Mouse (Mus musculus): Measurements from ENCODE around the gene Guca1b.
"Not testable (repeated sequence)": the region's sequence is repeated elsewhere in the genome, so short reads cannot be mapped to it uniquely, and the experiment has no call there.

Guca1b gene

DNA sequence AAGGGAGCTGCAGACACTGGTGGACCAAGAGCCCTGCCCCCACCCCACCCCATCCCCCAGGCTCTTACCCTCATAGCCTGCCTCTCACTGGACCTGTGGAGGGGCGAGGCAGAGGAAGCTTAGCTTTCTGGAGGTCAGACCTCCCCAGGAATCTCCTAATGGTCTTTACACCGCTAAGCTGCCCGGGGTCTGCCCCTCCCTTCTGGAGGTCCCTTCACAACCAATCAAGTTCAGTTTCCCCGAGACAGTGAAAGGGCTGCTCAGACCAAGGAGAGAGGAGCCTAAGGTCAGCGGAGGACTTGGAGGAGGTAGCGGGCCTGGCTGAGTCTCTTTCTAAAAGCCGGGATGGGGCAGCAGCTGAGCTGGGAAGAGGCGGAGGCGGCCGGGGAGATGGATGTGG is at the start of gene Guca1b:
TSS of gene Guca1b (plus strand) at position 249 of the 400 bp plus-strand sequence.
- no peak for DNase-seq

- DNase-seq, result no peak
These were observed 42.1 kb upstream of the Guca1b start for GRCm38 (mm10) chr17:47343121-47343520.

GRCm38 (mm10) chr17:47349721-47350319 is 35.4 kb upstream of the Guca1b start:
- DNase-seq, result no peak

DNA sequence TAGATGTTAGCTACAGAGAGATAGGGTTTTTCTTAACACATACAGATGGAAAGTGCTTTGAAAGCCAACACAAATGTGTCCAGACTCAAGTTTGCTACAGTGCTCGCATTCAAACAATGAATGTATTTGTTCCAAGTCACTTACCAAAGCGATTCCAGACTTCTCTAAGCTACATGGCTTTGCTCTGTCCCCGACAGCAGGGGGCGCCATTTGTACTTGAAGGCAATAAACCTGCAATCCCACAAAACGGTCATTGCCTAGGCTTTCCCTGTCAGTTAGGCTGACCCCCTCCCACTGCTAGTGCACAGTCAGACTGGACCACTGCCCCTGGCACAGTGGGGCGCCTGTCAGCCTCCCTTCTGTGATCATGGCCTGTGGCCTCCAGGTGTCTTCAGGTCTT is 25.2 kb upstream of the Guca1b start:
- peak; percentile 24 for DNase-seq

DNA sequence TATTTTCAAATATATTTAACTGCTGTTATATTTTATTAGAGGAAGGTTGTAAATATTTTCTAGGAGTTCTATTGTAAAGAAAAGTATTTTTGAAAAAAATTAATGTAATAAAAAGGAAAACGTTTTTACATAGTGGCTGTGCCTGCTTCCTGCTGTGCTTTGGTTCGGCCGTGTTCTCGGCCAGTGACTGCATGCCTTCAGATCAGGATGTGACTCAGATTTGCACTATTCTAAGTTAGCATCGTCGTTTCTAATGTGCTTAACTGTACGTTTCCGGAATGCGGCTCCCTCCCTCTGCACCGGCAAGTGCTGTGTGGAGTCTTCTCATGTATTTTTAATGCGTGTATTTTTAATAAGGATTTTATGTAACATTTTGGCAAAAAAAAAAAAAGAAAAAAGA is 23.9 kb upstream of the Guca1b start:
- DNase-seq, result no peak

DNA sequence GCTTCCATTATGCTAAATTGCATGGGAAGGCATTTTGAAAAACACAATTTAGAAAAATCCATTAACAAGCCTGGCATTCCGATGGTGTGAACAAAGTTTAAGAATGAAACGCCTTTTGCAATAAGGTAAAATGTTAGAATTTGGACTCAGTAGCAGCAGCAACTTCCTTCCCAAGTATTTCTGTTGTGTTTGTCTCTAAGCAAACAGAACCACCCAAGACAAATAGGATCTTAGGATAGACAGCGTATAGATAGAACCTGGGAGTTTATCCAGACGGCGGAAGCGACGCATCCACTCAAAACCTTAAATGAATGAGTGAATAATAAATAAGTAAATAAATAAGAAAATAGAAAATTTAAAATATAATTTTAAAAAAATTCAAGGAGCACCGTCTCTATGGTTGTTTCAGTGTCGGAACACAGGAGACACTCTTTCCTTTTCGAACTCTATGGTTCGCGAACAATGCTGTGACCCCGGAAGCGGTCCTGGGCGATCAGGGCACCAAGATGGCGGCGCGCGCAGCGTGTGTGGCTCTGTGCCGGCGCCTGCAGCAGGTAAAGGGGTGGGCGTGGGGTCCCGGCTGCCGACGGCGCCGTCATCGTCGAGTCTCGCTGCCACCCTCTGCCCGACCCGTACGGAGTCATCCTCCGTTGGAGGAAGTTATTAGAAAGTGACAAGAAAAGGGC is 16.6 kb upstream of the Guca1b start, which contains the start of gene Mrps10:
TSS of gene Mrps10 (plus strand) at position 487 of the 686 bp plus-strand sequence.
- peak; percentile 90 for DNase-seq

GRCm38 (mm10) chr17:47369087-47369443 is 16.1 kb upstream of the Guca1b start:
- no peak for DNase-seq

DNA sequence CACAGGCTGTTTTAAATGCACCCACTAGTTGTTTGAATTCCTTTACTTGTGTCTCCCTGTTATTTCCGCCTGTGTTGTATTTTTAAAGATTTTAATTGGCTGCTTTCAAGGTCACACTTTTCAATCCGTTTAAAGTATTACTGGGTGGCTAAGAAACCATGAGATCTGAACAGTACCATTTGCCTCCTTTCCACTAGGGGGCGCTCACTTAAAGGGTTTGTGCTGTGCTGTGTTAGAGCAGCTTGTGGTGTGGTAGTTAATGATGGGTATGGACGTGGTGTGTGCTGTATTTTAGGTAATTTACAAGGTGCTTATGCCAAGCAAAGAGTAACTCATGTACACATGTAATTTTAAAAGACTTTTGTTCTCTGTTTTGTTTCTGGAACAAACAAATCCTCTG is 13.7 kb upstream of the Guca1b start:
- DNase-seq, result peak; percentile 49

GRCm38 (mm10) chr17:47373991-47374390 is 11.2 kb upstream of the Guca1b start:
- no peak for DNase-seq

- no peak for DNase-seq
These were observed 8.4 kb upstream of the Guca1b start for GRCm38 (mm10) chr17:47376779-47377280.

DNA sequence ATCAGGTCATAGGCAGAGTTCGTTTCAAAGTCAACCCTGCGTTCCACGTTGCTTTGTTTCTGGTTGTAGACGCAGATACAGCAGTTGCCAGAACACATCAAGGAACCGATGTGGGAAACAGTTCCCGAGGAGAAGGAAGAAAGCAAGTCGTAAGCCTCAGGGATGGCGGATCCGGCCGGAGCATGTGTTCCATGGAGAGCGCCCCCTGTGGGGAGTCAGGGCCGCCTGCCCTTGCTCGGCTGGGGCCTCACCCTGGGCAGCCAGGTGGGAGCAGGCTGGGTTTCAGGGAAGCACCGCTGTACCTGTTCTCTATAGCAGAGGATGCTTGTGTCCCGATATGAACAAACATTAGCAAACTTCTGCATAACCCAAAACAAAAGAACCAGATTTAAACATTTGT is 7.1 kb upstream of the Guca1b start:
- DNase-seq, result no peak

DNA sequence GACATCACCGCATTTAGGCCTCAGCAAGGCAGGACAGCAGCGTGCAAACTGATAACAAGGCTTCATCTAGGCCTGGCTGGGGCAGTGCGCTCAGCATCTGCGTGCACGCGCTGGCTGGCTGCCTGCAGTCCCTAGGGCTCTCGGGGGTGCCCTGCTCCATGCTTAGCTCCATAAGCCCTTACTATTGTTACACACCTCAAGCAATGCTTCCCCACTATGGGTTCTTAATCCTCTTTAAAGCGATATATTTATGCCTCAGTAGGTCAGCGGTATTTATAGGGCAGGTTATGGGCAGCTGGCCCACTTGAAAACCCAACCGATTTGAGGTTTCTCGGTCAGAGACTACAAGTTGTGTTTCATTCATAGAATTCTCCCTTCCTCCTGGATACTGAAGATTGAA is 3.3 kb upstream of the Guca1b start:
- no peak for DNase-seq

DNA sequence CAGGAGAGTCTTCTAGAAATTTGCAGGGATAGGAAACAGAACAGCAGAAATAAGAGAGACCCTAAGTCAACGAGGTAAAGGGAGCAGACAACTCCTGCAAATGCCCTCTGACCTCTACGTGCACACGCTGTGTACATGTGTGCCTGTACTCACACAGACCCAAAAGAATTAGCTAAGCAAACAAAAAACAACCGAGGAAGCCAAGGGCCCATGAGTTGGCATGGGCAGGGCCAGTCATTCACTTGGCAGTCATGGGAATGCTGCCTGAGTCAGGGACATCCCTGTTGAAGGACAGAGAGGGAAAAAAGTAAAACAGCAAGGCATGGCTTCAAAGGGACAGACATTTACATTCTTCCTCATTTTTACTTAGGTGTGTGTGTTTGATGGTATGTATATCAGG is 1.9 kb upstream of the Guca1b start:
- no peak for DNase-seq

DNA sequence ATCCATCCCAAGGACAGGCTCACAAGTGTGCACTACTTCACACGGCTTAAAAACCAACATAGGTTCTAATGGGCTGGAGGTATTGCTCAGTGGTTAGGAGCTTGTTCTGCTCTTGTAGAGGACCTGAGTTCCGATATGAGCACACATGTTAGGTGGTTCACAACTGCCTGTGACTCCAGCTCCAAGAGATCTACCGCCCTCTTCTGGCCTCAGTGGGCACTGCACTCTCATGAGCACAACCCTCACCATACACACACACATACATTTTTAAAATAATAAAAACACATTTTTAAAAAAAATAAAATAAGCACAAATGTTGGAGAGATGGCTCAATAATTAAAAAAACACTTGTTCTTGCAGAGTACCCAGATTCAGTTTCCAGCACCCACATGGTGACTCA is 1.1 kb upstream of the Guca1b start:
- DNase-seq, result no peak

DNA sequence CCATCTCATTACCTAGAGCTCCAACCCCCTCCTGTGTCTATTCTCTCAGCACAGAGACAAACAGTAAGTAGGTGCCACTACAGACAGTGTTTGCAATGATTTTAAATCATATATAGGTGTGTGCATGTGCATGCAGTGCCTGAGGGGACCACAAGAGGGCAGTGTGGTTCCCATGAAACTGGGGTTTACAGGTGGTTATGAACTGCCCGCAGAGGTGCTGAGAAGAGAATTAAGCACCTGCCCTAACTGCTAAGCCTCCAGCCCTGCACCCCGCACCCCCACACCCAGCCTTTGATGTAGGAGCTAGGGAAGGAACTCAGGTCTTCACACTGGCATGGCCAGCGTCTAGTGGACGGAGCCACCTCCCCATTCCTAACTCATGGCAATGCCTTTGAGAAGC is 1.5 kb downstream of the Guca1b start:
- DNase-seq, result no peak

- DNase-seq, result no peak
These were observed 9.2 kb downstream of the Guca1b start for GRCm38 (mm10) chr17:47394223-47394869.

GRCm38 (mm10) chr17:47395376-47395913 is 10.3 kb downstream of the Guca1b start:
- peak; percentile 30 for DNase-seq

GRCm38 (mm10) chr17:47399091-47399490 is 13.9 kb downstream of the Guca1b start:
- no peak for DNase-seq

DNA sequence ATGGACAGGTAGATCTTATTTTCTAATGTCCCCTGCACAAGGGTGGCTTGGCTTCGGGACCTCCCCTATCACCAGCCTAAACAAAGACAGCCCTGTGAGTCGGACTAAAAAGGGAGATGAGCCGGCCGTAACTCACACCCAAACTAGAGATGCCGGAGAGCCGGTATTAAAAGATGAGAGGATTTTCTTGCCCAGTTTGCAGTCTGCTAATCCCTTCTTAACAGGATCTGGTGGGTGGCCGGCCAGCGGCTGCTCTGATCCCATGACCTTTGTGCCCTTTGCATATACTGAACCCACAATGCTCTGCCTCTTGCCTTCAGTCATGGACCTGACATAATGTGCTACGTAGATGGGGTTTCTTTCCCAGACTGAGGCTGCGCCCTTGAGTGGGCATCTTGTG is 15.3 kb downstream of the Guca1b start, which contains the start of gene Guca1a:
TSS of gene Guca1a (minus strand) at position 134 of the 400 bp plus-strand sequence.
- no peak for DNase-seq

- DNase-seq, result no peak
These were observed 22.7 kb downstream of the Guca1b start for GRCm38 (mm10) chr17:47407717-47408557.

DNA sequence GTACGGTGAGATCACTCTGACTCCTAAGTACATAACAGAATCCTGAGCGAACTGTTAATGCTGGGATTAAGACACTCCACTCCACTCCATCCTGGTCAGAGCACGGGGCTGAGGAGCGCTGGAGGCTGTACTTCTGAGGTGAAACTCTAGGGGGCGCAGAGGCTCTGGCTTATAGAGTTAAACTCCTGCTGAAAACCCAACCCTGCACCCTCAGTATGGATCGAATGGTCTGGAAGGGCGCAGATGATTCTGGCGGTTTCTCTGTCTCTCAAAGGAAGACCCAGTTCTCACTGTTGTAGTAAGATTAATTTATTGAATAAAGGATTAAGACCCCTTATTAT is 23.3 kb downstream of the Guca1b start:
- DNase-seq, result no peak

GRCm38 (mm10) chr17:47409897-47410861 is 25.0 kb downstream of the Guca1b start:
- not testable (repeated sequence) for DNase-seq
